Mouse (Mus musculus): ENCODE measurements around the gene Popdc2. TPM values are rescaled to one million over a fixed set of nuclear protein-coding genes. Genes with fewer than 3 reads are reported as not detected.

Gene Popdc2
- total and polyA plus RNA-seq, 3 experiments: 17.5 to 45.4 TPM; not detected in 1

DNA sequence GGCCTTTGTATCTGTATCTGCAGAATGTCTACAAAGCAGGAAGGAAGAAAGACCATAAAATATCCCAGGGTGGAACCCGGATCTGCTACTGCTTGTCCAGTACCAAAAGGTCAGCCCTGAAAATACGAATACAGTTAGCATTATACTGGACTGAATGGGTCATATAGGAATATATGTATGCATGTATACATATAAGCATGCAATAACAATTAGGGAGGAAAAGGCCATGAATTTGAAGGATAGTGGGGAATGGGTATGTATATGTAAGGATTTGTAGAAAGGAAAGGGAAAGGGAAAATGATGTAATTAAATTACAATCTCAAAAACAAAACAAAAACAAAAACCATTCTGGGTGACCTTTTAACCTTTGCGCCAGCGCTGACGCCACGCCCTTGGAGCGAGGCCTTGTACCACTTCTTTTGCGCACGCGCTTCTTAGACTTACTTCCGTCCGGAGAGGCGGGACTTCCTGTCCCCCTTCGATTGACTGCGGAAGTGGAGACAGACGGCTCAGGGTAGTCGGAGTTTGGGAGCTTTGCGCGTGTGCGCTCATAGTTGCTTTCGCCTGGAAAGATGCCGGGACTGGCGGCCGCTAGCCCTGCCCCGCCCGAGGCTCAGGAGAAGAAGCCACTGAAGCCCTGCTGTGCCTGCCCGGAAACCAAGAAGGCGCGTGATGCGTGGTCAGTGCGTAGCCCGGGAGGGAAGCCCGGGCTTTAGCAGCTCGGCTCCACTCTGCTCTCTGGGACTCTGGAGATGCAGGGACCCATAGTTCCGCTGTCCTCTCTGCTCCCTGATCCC, 15.3 kb upstream of the Popdc2 start, which contains the start of the genes Cox17 and Gm21987 (continued):
- no peak for TF ChIP-seq MAFK (IDR thresholded peaks at IDR 0.05; ENCODE audit: borderline replicate concordance, low read depth, low read length)
- TF ChIP-seq MAZ (IDR thresholded peaks at IDR 0.05; ENCODE audit: low read depth, low read length): no peak
- no peak for TF ChIP-seq ZKSCAN1 (IDR thresholded peaks at IDR 0.05; ENCODE audit: low read depth, low read length)

DNA sequence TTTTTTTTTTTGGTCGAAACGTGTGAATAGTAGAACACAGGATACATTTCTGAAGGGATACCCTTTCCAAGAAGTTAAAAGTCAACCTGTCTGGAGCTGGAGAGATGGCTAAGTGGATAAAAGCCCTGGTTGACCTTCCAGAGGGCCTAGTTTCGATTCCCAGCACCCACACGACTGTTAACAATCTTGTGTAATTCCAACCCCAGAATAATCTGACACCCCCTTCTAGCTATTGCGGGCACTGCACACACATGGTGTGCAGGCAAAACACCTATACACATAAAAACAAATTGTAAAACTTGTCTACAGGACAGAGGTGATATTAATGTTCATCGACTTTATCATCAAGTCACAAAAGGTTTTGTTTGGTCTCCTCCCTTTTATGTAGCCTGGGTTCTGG, 14.4 kb upstream of the Popdc2 start:
- DNase-seq (ENCODE audit: low read depth, low spot score): peak; percentile 56
- no peaks in the 10 kb centered on the region for H3K9me3 ChIP-seq (replicated peaks; ENCODE audit: insufficient read depth, low read length)
- peaks cover 11 to 39% of the 10 kb centered on the region in 2 experiments for H3K36me3 ChIP-seq (ENCODE audit: control insufficient read depth in 1 of 2, insufficient read depth in 2 of 2, low read length in 2 of 2)
- TF ChIP-seq ZKSCAN1 (IDR thresholded peaks at IDR 0.05; ENCODE audit: low read depth, low read length) (no peak), SIN3A (IDR thresholded peaks at IDR 0.05; ENCODE audit: low read length) (no peak), MEF2A (IDR thresholded peaks at IDR 0.05; ENCODE audit: extremely low read depth, insufficient replicate concordance, low read depth, low read length, poor library complexity, severe bottlenecking) (no peak), E2F4 (IDR thresholded peaks at IDR 0.05; ENCODE audit: borderline replicate concordance, low read depth, low read length) (no peak), POLR2A (IDR thresholded peaks at IDR 0.05; ENCODE audit: control insufficient read depth in 1 of 2, insufficient read depth in 1 of 2, low read depth in 1 of 2, low read length in 2 of 2, poor library complexity in 1 of 2) (no peak), NRF1 (IDR thresholded peaks at IDR 0.05; ENCODE audit: insufficient read depth, low read depth, low read length, poor library complexity, severe bottlenecking) (no peak), MYB (IDR thresholded peaks at IDR 0.05; ENCODE audit: low read depth, low read length) (no peak), GABPA (IDR thresholded peaks at IDR 0.05; ENCODE audit: low read depth, low read length) (no peak), RAD21 (IDR thresholded peaks at IDR 0.05; ENCODE audit: low read depth, low read length) (no peak), POLR2AphosphoS5 (IDR thresholded peaks at IDR 0.05; ENCODE audit: borderline replicate concordance, low read depth, low read length) (no peak), ELF1 (IDR thresholded peaks at IDR 0.05; ENCODE audit: low read depth, low read length) (no peak), MYC (IDR thresholded peaks at IDR 0.05; ENCODE audit: low read depth, low read length) (no peak), MAZ (IDR thresholded peaks at IDR 0.05; ENCODE audit: low read depth, low read length) (no peak), CHD2 (IDR thresholded peaks at IDR 0.05; ENCODE audit: low read length) (no peak)
- no peaks in the 10 kb centered on the region for H3K27me3 ChIP-seq (ENCODE audit: control insufficient read depth in 1 of 2, insufficient read depth in 2 of 2, low read length in 2 of 2)
- peak overlapping the region; percentile 79 to 100 for H3K4me3 ChIP-seq (ENCODE audit: control insufficient read depth in 1 of 2, insufficient read depth in 1 of 2, low read depth in 2 of 2, low read length in 2 of 2)
- H3K79me2 ChIP-seq (ENCODE audit: control insufficient read depth, insufficient read depth, low read length, poor library complexity): peaks cover 37% of the 10 kb centered on the region
- peaks cover 14 to 18% of the 10 kb centered on the region in 2 experiments for H3K4me1 ChIP-seq (ENCODE audit: control insufficient read depth in 1 of 2, insufficient read depth in 2 of 2, low read length in 2 of 2)
- peak overlapping the region; percentile 99 for H3K9ac ChIP-seq (ENCODE audit: control insufficient read depth, low read depth, low read length, poor library complexity, severe bottlenecking)
- peak overlapping the region; percentile 85 for H3K27ac ChIP-seq (ENCODE audit: control insufficient read depth, low read depth, low read length)

DNA sequence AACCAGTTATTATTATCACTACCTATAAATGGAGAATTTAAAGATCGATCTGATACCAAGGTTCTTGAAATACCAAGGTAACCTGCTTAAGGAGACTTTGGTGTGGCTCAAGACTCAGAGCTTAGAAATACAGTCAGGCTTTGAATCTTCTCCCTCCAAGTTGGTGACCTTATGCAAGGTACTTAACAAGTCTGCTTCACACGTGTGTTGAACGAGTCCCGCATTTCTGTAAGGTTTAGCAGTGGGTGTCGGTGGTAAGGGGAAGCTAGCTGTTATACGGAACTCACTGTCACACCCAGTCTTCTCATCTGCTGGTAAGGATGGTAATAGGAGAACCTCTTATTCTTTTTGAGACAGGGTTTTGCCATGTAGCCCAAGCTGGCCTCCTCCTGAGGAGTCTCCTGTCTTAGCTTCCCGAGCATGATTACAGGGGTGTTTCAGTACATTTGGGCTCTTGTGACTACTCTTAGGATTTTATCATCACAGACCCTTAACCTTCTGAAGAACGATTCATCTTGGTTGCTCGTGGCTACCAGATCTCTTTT, 13.7 kb upstream of the Popdc2 start:
- Histone ChIP-seq H3K27ac (ENCODE audit: control insufficient read depth, low read depth, low read length) (peak overlapping the region; percentile 85), H3K4me1 (ENCODE audit: control insufficient read depth in 1 of 2, insufficient read depth in 2 of 2, low read length in 2 of 2) (peaks cover 14 to 18% of the 10 kb centered on the region in 2 experiments), H3K9me3 (replicated peaks; ENCODE audit: insufficient read depth, low read length) (no peaks in the 10 kb centered on the region), H3K79me2 (ENCODE audit: control insufficient read depth, insufficient read depth, low read length, poor library complexity) (peaks cover 37% of the 10 kb centered on the region), H3K9ac (ENCODE audit: control insufficient read depth, low read depth, low read length, poor library complexity, severe bottlenecking) (peak overlapping the region; percentile 99), H3K36me3 (ENCODE audit: control insufficient read depth in 1 of 2, insufficient read depth in 2 of 2, low read length in 2 of 2) (peaks cover 14 to 42% of the 10 kb centered on the region in 2 experiments), H3K4me3 (ENCODE audit: control insufficient read depth in 1 of 2, insufficient read depth in 1 of 2, low read depth in 2 of 2, low read length in 2 of 2) (peak overlapping the region; percentile 48 to 79), H3K27me3 (ENCODE audit: control insufficient read depth in 1 of 2, insufficient read depth in 2 of 2, low read length in 2 of 2) (no peaks in the 10 kb centered on the region)
- DNase-seq (ENCODE audit: low read depth, low spot score): peak; percentile 89
- TF ChIP-seq SIN3A (IDR thresholded peaks at IDR 0.05; ENCODE audit: low read length): no peak
- peak; percentile 52 for TF ChIP-seq MAX (IDR thresholded peaks at IDR 0.05; ENCODE audit: low read length)
- TF ChIP-seq ELF1 (IDR thresholded peaks at IDR 0.05; ENCODE audit: low read depth, low read length): 0 out of 2 replicates have a peak, but pooled peaks have one; percentile 14
- TF ChIP-seq UBTF (IDR thresholded peaks at IDR 0.05; ENCODE audit: borderline replicate concordance, insufficient read depth, low read depth, low read length): no peak
- TF ChIP-seq ZC3H11A (IDR thresholded peaks at IDR 0.05; ENCODE audit: low read depth, low read length): no peak
- TF ChIP-seq HCFC1 (IDR thresholded peaks at IDR 0.05; ENCODE audit: low read depth, low read length): no peak
- no peak for TF ChIP-seq GATA1 (IDR thresholded peaks at IDR 0.05; ENCODE audit: low read depth, low read length)
- TF ChIP-seq POLR2A (IDR thresholded peaks at IDR 0.05; ENCODE audit: control insufficient read depth in 1 of 2, insufficient read depth in 1 of 2, low read depth in 1 of 2, low read length in 2 of 2, poor library complexity in 1 of 2): peak in 1 of 2 experiments; percentile 60; a peak in 2 of 4 replicates
- peak; percentile 67; the same call in 1 of the 2 replicates for TF ChIP-seq MYC (IDR thresholded peaks at IDR 0.05; ENCODE audit: low read depth, low read length)
- no peak for TF ChIP-seq E2F4 (IDR thresholded peaks at IDR 0.05; ENCODE audit: borderline replicate concordance, low read depth, low read length)
- no peak for TF ChIP-seq NELFE (IDR thresholded peaks at IDR 0.05; ENCODE audit: low read depth, low read length)
- TF ChIP-seq POLR2AphosphoS2 (IDR thresholded peaks at IDR 0.05; ENCODE audit: low read length): no peak
- TF ChIP-seq MXI1 (IDR thresholded peaks at IDR 0.05; ENCODE audit: low read depth, low read length): peak; percentile 82
- TF ChIP-seq TBP (IDR thresholded peaks at IDR 0.05; ENCODE audit: low read depth, low read length): peak; percentile 62; the same call in 1 of the 2 replicates
- TF ChIP-seq CHD1 (IDR thresholded peaks at IDR 0.05; ENCODE audit: low read depth, low read length): no peak
- no peak for TF ChIP-seq GABPA (IDR thresholded peaks at IDR 0.05; ENCODE audit: low read depth, low read length)
- no peak for TF ChIP-seq MYB (IDR thresholded peaks at IDR 0.05; ENCODE audit: low read depth, low read length)
